Mouse (Mus musculus): ENCODE data around the gene Rnf222.
"Not testable (repeated sequence)": the region's sequence is repeated elsewhere in the genome, so short reads cannot be mapped to it uniquely, and the experiment has no call there.

The Rnf222 gene

GRCm38 (mm10) chr11:68908846-68909503, 20.6 kb downstream of the Rnf222 start:
- no peak for DNase-seq (ENCODE audit: low read depth in 1 of 2, low spot score in 2 of 2)

GRCm38 (mm10) chr11:68911531-68912177, 23.3 kb downstream of the Rnf222 start:
- DNase-seq (ENCODE audit: low read depth in 1 of 2, low spot score in 2 of 2), result no peak

- DNase-seq (ENCODE audit: low read depth in 1 of 2, low spot score in 2 of 2), result no peak
These were observed 26.2 kb downstream of the Rnf222 start for GRCm38 (mm10) chr11:68914566-68914965.

- DNase-seq (ENCODE audit: low read depth in 1 of 2, low spot score in 2 of 2), result no peak
These were observed 34.8 kb downstream of the Rnf222 start for GRCm38 (mm10) chr11:68923191-68923590.

GRCm38 (mm10) chr11:68924749-68925148, 36.4 kb downstream of the Rnf222 start:
- DNase-seq (ENCODE audit: low read depth in 1 of 2, low spot score in 2 of 2), result no peak

GRCm38 (mm10) chr11:68926981-68927380, 38.6 kb downstream of the Rnf222 start, which contains the start of gene Odf4:
Odf4 (minus strand) TSS chr11:68927081.
- DNase-seq (ENCODE audit: low read depth in 1 of 2, low spot score in 2 of 2), result no peak

- no peak for DNase-seq (ENCODE audit: low read depth in 1 of 2, low spot score in 2 of 2)
These were observed 41.6 kb downstream of the Rnf222 start for GRCm38 (mm10) chr11:68929947-68930346.

GRCm38 (mm10) chr11:68933885-68934507, 45.6 kb downstream of the Rnf222 start:
- no peak for DNase-seq (ENCODE audit: low read depth in 1 of 2, low spot score in 2 of 2)

- DNase-seq (ENCODE audit: low read depth in 1 of 2, low spot score in 2 of 2), result not testable (repeated sequence)
These were observed 48.6 kb downstream of the Rnf222 start for GRCm38 (mm10) chr11:68936951-68937350.

GRCm38 (mm10) chr11:68939451-68940304, 51.3 kb downstream of the Rnf222 start:
- peak; percentile 50 to 69 for DNase-seq (ENCODE audit: low read depth in 1 of 2, low spot score in 2 of 2)

GRCm38 (mm10) chr11:68940516-68940915, 52.2 kb downstream of the Rnf222 start:
- DNase-seq (ENCODE audit: low read depth in 1 of 2, low spot score in 2 of 2), result no peak

GRCm38 (mm10) chr11:68942731-68943130, 54.4 kb downstream of the Rnf222 start:
- no peak for DNase-seq (ENCODE audit: low read depth in 1 of 2, low spot score in 2 of 2)

- DNase-seq (ENCODE audit: low read depth in 1 of 2, low spot score in 2 of 2), result no peak
These were observed 56.9 kb downstream of the Rnf222 start for GRCm38 (mm10) chr11:68945245-68945644.

Data from monocyte, adult 2 months (primary cell).